Mouse (Mus musculus): Measurements from ENCODE around the gene Zmynd15.

GRCm38 (mm10) chr11:70450926-70451325 lies 8.3 kb upstream of the Zmynd15 start:
- TF ChIP-seq POLR2A (IDR thresholded peaks at IDR 0.05; ENCODE audit: control insufficient read depth, extremely low read depth, insufficient read depth, low read length, poor library complexity) = no peak
- no peak for TF ChIP-seq CTCF (IDR thresholded peaks at IDR 0.05; ENCODE audit: borderline replicate concordance, control insufficient read depth, extremely low read depth, insufficient read depth, low read length, poor library complexity)
